Mouse (Mus musculus): ENCODE measurements at regions not wholly inside any gene's neighbourhood (a gene's known extent, or its start where the extent isn't known, plus 50 kb on each side); places are given as distances from the start of the nearest gene placed in this dataset.

GRCm38 (mm10) chr3:143575737-143576136 is 629.3 kb downstream of the Lmo4 start:
- DNase-seq: no peak

DNA sequence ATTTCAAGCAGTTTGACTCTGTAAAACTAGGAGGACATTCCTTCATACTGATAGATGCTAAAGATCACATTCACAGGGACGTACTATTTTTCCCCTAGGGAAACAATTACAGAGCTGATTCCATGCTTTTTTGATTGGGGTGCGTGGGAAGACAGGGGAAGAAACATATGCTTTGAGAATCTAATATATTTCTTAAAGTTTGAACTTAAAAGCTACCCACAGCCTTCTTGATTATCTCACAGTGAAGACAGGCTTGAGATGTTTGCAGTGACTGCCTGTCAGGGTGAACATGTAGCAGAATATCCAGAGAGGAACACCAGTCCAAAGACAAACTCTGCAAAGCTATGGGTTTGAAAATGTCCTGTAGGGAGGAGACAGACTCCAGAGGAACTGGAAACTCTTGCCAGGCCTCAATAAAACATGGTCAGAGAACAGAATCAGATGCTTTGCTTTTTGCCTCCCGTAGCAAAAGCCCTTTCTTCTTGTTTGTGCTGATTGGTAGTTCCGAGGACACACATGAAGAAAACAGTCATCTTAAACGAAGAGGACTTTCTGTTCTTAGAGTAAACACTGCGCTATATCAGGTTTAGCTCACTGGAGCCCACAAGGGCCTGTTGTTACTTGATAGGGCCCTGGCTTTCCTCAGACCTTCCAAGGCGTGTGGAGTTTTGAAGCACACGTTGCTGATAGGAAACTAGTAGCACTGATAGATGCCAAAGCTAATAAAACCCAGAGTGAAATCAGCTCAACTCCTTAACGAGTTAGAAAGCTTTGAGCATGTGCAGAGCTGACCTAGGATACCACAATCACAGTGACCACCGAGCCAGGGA is 630.8 kb downstream of the Lmo4 start:
- no peak for DNase-seq

GRCm38 (mm10) chr3:143569930-143570329 is 635.1 kb downstream of the Lmo4 start:
- DNase-seq: no peak

DNA sequence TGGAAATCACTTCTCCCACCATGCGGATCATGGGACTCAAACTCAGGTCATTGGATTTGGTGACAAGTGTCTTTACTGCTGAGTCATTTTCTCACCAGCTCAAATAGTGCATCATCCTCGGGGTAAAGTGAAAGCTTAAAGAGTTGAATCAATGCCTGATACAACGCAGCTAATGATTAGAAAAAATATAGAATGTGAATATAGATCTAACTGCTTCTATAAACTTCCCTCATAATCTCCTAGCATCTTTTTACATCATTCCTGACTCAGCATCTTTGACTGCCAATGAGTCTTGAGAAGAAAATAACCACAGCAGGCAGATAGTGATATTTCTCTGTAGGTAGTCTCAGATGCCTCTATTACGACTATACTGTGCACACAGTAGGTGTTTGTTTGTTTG is 640.0 kb downstream of the Lmo4 start:
- DNase-seq: no peak

GRCm38 (mm10) chr3:143542811-143543210 is 661.0 kb upstream of the Pkn2 start:
- no peak for DNase-seq

- no peak for DNase-seq
These were observed 646.2 kb upstream of the Pkn2 start for GRCm38 (mm10) chr3:143527982-143528381.

DNA sequence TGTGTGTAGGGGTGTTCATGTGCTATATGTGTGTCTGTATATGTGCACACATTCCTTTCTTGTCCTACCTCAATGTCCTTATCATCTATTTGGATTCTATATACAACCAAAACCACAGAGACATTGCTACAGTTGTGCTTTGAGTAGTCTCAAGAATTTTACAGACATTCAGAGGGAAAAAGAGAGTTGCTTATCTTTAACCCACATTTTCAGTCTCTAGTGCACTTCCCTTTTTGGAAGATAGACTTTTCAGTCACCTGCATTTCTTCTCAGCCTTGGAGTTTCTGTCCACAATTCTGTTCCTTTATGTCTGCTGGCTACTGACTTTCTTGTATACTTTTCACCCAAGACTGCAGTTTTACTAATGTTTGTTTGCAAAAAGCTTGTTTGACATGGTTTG is 645.5 kb upstream of the Pkn2 start:
- DNase-seq: no peak

DNA sequence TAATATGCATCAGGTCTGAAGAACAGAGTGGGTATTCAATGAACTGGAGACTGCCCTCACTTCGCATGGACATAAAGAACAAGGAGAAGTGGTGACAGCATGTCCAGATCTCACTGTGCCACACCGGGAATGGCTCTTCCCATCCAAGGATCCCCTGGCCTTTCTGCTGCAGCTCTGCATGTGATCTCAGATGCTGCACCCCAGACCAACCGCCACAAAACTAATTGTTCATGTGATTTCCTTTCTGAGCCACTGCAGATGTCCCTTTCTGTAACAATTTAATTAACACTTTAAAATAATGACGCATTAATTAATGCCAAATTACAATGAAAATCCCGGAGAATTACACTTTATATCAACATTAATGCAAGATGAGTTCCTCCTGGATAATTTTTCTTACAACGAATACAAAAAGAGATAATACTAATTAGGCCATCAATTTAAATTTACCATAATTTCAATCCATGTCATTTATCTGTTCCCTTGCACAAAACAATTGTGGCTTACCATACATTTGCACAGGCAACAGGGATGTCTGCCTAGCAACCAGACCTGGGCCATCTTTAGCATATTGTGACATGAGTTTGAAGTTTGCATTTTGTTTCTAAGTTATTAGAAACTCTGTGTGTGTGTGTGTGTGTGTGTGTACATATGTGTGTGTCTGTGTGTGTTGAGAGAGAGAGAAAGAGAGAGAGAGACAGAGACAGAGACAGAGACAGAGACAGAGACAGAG is 630.9 kb upstream of the Pkn2 start:
- no peak for DNase-seq

- no peak for DNase-seq
These were observed 627.7 kb upstream of the Pkn2 start for GRCm38 (mm10) chr3:143509531-143509930.

DNA sequence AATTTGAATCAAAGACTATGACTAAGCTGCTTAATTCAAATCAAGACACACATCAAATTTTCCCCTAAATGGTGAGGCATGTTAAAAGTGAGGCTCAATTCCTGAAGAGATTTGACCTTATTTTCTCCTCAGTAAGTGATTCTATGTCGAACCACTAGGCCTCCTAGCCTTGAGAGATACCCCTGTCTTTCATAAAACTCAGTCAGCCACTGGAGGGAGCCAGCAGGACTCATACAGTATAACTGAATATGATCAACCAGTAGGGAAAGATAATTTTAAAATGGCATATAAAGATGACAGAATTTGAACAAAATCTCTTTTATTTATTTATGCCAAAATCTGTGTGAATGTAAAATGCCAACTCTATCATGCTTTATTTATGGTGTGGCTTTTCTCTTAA is 626.5 kb upstream of the Pkn2 start:
- DNase-seq: peak; percentile 45

DNA sequence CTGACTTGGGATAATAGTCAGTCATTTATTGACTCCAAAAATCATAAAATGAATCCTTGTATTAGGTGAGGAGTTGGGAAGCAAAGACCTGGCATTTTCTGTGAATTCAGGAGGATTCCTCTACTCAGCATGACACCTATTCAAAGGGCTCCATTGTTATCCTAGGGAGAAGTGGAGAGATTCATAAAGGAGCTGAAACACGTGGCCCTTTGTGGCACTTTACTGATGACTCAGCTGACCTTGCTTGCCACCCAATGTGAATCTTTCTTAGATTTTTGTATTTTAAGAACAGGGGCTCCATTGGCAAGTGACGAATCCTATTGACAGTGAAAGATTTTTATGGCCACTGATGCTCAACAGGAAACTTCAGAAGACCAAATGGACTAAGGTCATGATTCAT is 619.2 kb upstream of the Pkn2 start:
- no peak for DNase-seq

DNA sequence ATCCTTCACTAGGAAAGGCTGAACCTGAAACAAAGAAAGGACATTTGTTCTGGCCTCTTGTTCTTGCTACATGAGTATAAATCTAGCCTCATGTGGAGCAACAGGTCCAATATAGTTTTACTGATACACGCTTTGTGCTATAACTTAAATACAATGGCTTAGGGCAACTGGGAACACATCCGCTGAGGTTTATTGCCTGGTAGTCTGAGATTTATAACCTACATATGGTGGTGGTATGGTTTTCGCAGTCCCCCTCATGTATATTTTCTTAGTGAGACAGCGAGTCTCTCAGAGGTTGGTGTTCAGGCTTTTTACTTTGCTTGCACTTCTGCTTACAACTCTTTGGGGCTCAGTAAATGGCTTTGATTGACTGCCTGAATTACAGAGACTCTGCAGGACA is 613.6 kb upstream of the Pkn2 start:
- no peak for DNase-seq

GRCm38 (mm10) chr3:143477916-143478610 is 596.3 kb upstream of the Pkn2 start:
- DNase-seq: no peak

DNA sequence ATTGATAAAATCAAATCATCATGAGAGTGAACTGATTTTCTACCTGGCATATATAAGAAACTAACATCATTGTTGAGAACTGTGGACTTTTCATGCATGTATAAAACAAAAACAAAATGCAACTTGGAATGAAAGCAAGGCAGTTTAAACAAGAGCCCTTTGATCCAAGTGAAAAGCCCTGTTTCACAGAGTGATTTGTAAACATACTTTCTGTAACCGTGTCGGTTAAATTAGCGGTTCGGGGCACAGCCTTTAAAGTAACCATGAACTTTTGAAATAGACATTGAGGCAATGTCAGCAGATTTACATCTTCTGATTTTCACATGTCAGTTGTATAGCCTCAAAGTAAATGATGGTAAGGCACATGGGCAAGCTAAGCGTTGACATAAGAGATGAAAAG is 593.7 kb upstream of the Pkn2 start:
- DNase-seq: no peak

- DNase-seq: no peak
These were observed 565.4 kb upstream of the Pkn2 start for GRCm38 (mm10) chr3:143447005-143447709.

DNA sequence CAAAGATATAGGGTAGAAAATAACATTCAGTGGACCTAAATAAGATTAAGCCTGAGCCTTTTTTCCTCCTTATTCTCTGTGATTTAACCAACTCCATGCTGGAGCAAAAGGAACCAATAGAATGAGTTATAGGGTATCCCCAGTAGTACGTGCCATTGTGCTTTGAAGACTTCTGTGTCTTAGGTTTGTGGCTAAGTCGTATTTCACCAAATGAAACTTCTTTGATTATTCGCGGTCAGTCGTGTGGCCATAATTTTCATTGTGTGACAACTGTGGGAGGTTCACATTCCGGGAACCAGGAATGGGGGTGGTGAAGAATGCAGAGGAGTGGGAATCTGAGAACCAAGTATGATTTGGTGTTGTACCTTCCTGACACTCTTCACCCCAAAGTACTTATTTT is 535.6 kb upstream of the Pkn2 start:
- DNase-seq: no peak

- no peak for DNase-seq
These were observed 529.9 kb upstream of the Pkn2 start for GRCm38 (mm10) chr3:143411655-143412054.

GRCm38 (mm10) chr3:143398966-143399365 is 517.2 kb upstream of the Pkn2 start:
- no peak for DNase-seq

DNA sequence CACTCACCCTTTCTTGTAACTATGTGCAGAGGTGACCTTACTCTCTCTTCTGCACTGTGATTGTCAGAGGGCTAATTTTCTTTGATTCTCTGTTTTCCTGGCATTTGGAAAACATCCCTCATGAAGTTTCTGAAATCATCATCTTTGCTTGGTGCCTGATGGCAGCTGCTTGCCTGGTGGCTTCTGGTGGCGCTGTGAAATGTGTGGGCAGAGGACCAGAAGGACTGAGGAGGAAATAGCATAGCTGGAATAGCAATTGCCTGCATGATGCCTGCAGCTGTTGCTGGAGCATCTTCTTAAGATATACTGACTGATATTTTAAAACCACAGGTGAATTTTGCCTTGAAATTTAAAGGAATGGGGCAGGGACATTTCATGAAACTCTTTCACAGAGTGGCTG is 502.6 kb upstream of the Pkn2 start:
- DNase-seq: no peak

GRCm38 (mm10) chr3:143379193-143379592 is 497.4 kb upstream of the Pkn2 start:
- peak; percentile 73 for DNase-seq

GRCm38 (mm10) chr3:143377446-143377845 is 495.6 kb upstream of the Pkn2 start:
- no peak for DNase-seq

GRCm38 (mm10) chr3:143375527-143376061 is 493.8 kb upstream of the Pkn2 start:
- no peak for DNase-seq

GRCm38 (mm10) chr3:143373501-143373900 is 491.7 kb upstream of the Pkn2 start:
- DNase-seq: no peak
